ENCODE assay signal across 11 mouse cellular contexts in genomic region chr6:88976994-88977393, GRCm38 (mm10).
A peak's percentile ranks its signal among the peaks of the same experiment; 100 is the strongest.
DNase-seq lines count a peak whose midpoint lies in the region; ATAC-seq and TF ChIP-seq lines count a peak whose summit lies in the region.
"Had no signal": no experiment of that assay in that cellular context is flagged by ENCODE, and none has a peak within 500 bp of the region (broad histone marks: within the 10 kb centered on the region; RNA-seq: fewer than 3 reads in every experiment).

No protein-coding gene starts in this region.

- peak overlapping the region; percentile 20; the same call in 1 of the 2 replicates for H3K4me2 ChIP-seq in forebrain, postnatal 0 days (ENCODE audit: low read depth)
- peak overlapping the region; percentile 32 for H3K4me2 ChIP-seq in midbrain, embryonic 12.5 days (replicated peaks)

- peaks cover 33% of the 10 kb centered on the region for H3K4me1 ChIP-seq in E14TG2a.4 (replicated peaks; ENCODE audit: low read depth, low read length)
- peaks cover 23% of the 10 kb centered on the region for H3K4me1 ChIP-seq in forebrain, postnatal 0 days (ENCODE audit: insufficient read depth)
- H3K4me1 ChIP-seq in midbrain, embryonic 12.5 days = peaks cover 91% of the 10 kb centered on the region

- no peak overlapping the region; the same call in 1 of the 2 replicates for H3K27ac ChIP-seq in forebrain, postnatal 0 days (ENCODE audit: low read depth, low read length)
- peak overlapping the region; percentile 91 for H3K27ac ChIP-seq in midbrain, embryonic 12.5 days (replicated peaks)

- TF ChIP-seq CTCF in E14TG2a.4 (conservative IDR thresholded peaks at IDR 0.05; ENCODE audit: low read length) = no peak
- TF ChIP-seq CTCF in forebrain, postnatal 0 days (IDR thresholded peaks at IDR 0.05; ENCODE audit: low read depth) = no peak

- H3K9me3 ChIP-seq in E14TG2a.4 (ENCODE audit: low read length) = no peaks in the 10 kb centered on the region
- no peaks in the 10 kb centered on the region for H3K9me3 ChIP-seq in forebrain, postnatal 0 days (ENCODE audit: low read length)
- H3K9me3 ChIP-seq in midbrain, embryonic 12.5 days = no peaks in the 10 kb centered on the region
- H3K9me3 ChIP-seq: G1E; megakaryocyte, embryonic 14.5 days had no signal

- peak; percentile 62 for DNase-seq in R1 (ENCODE audit: low read depth, low spot score)
- no peak for DNase-seq in forebrain, postnatal 0 days
- no peak for DNase-seq in layer of hippocampus, postnatal 14 days (ENCODE audit: low spot score in 2 of 2)
- DNase-seq in layer of hippocampus, postnatal 25 days (ENCODE audit: extremely low spot score in 1 of 2, low spot score in 1 of 2) = no peak
- no peak for DNase-seq in layer of hippocampus, adult 18-20 months (ENCODE audit: low spot score in 2 of 2)
- DNase-seq: adrenal gland, postnatal 36 days had no signal

- no peak overlapping the region for H3K9ac ChIP-seq in forebrain, postnatal 0 days
- peak overlapping the region; percentile 34 for H3K9ac ChIP-seq in midbrain, embryonic 12.5 days (replicated peaks)

- ATAC-seq in forebrain, postnatal 0 days = no peak
- no peak for ATAC-seq in midbrain, embryonic 12.5 days (ENCODE audit: low FRiP score, low read depth)
- no peak for ATAC-seq in activated CD4-positive, CD25-positive, alpha-beta regulatory T cell, adult 4 months

- H3K4me3 ChIP-seq in E14TG2a.4 (replicated peaks; ENCODE audit: low read length) = peak overlapping the region; percentile 39
- H3K4me3 ChIP-seq in forebrain, postnatal 0 days (ENCODE audit: low read depth, low read length) = no peak overlapping the region
- H3K4me3 ChIP-seq in midbrain, embryonic 12.5 days = no peak overlapping the region
- H3K4me3 ChIP-seq: megakaryocyte, embryonic 14.5 days had no signal

- peaks cover 28% of the 10 kb centered on the region for H3K27me3 ChIP-seq in E14TG2a.4 (ENCODE audit: insufficient read depth, low read length)
- H3K27me3 ChIP-seq in forebrain, postnatal 0 days (ENCODE audit: insufficient read depth, low read length) = no peaks in the 10 kb centered on the region; the same call in 1 of the 2 replicates
- H3K27me3 ChIP-seq in midbrain, embryonic 12.5 days = peaks cover 22% of the 10 kb centered on the region

- H3K36me3 ChIP-seq in E14TG2a.4 (ENCODE audit: insufficient read depth, low read length) = no peaks in the 10 kb centered on the region
- H3K36me3 ChIP-seq in forebrain, postnatal 0 days (ENCODE audit: insufficient read depth) = no peaks in the 10 kb centered on the region
- no peaks in the 10 kb centered on the region for H3K36me3 ChIP-seq in midbrain, embryonic 12.5 days
- H3K36me3 ChIP-seq: G1E had no signal

- 10% methylated on average over 8 of the region's 8 CpGs for WGBS in forebrain, postnatal 0 days
- WGBS in midbrain, embryonic 12.5 days = 0% methylated on average over 8 of the region's 8 CpGs
